Mouse (Mus musculus) cerebellum, adult 2 months (tissue): Measurements from ENCODE around the gene Nipal1. TPM values are rescaled to one million over a fixed set of nuclear protein-coding genes. Genes with fewer than 3 reads are reported as not detected.

ENCODE experiments used
- DNase-seq, 2 experiments: peaks; one replicate each; pipeline ENCODE4 v3.0.0; 2021
- H3K27ac ChIP-seq: fragments of 200-500 bp; 2 replicates; pipeline ENCODE4 v1.5.1; 2012; ENCODE audit warnings: low read length, control low read depth, inconsistent platforms; ENCODE audit not compliant: insufficient read depth
- H3K27me3 ChIP-seq: fragments of 200-500 bp; 2 replicates; pipeline ENCODE4 v1.6.1; 2012; ENCODE audit warnings: inconsistent platforms, mild to moderate bottlenecking, low read length, moderate library complexity; ENCODE audit not compliant: control insufficient read depth, insufficient read depth
- H3K4me1 ChIP-seq: fragments of 200-500 bp; 2 replicates; pipeline ENCODE4 v1.6.1; 2011; ENCODE audit warnings: low read length; ENCODE audit not compliant: control insufficient read depth, insufficient read depth
- H3K4me3 ChIP-seq: fragments of 200-500 bp; replicated peaks from 2 replicates; pipeline ENCODE3; 2011; ENCODE audit warnings: mild to moderate bottlenecking, low read depth, low read length, control low read depth; ENCODE audit not compliant: insufficient read depth
- CTCF ChIP-seq: fragments of 200-500 bp; IDR thresholded peaks from 2 replicates; pipeline ENCODE4 v1.5.1; 2011; ENCODE audit warnings: low read depth, mild to moderate bottlenecking, control low read depth, low read length, moderate library complexity, borderline replicate concordance; ENCODE audit not compliant: insufficient read depth
- POLR2A ChIP-seq: fragments of 200-500 bp; IDR thresholded peaks from 2 replicates; pipeline ENCODE4 v1.6.1; 2011; ENCODE audit warnings: low read length, control low read depth, borderline replicate concordance; ENCODE audit not compliant: insufficient read depth
- WGBS: fragments of 180-500 bp; shearing (Covaris S2); methylation state at CpG from one replicate; pipeline ENCODE4 v1.1.7; 2018; 5-methylcytosine and 5-hydroxymethylcytosine counted together
- polyA plus RNA-seq: library from polyadenylated mRNA; depleted of rRNA; stranded (reverse); fragments of >200 nt; gene quantifications from 2 replicates; pipeline ENCODE4 v1.2.3, GENCODE M21; 2012; rRNA removed

Nipal1 gene
- polyA plus RNA-seq, 1 experiment = not detected

GRCm38 (mm10) chr5:72720587-72720986 lies 73.0 kb downstream of the Nipal1 start:
- 63% methylated on average over 7 of the region's 7 CpGs for WGBS
- H3K27me3 ChIP-seq = no peaks in the 10 kb centered on the region
- TF ChIP-seq POLR2A = no peak
- TF ChIP-seq CTCF = 0 out of 2 replicates have a peak, but pooled peaks have one; percentile 7
- H3K4me1 ChIP-seq = no peaks in the 10 kb centered on the region
- H3K4me3 ChIP-seq = no peak overlapping the region
- H3K27ac ChIP-seq = no peak overlapping the region
- DNase-seq = no peak

Other genes starting within 250 kb of the Nipal1 start
- gene Corin, start 143.3 kb upstream of the Nipal1 start, polyA plus RNA-seq = 2.3 and 3.0 TPM in 2 replicates
- gene Nfxl1, start 88.1 kb upstream of the Nipal1 start, polyA plus RNA-seq = 9.6 and 10.9 TPM in 2 replicates
- 0.48 and 0.56 TPM in 2 replicates for gene Zar1, start 66.5 kb upstream of the Nipal1 start, polyA plus RNA-seq
- gene Gm5868, start 60.2 kb upstream of the Nipal1 start, polyA plus RNA-seq = 0.49 and 0.82 TPM in 2 replicates
- gene Cnga1, start 3.5 kb upstream of the Nipal1 start, polyA plus RNA-seq = not detected in 2 replicates
- gene Txk, start 105.0 kb downstream of the Nipal1 start, polyA plus RNA-seq = 0.03 and 0.05 TPM in 2 replicates
- 1.8 and 2.5 TPM in 2 replicates for gene Tec, start 220.7 kb downstream of the Nipal1 start, polyA plus RNA-seq